Mouse (Mus musculus) hindbrain, embryonic 13.5 days (tissue): Measurements from ENCODE around the gene Cdhr5. TPM values are rescaled to one million over a fixed set of nuclear protein-coding genes. Genes with fewer than 3 reads are reported as not detected.

Experiments
- ATAC-seq: fragments of 200-750 bp; cut with Nextera tagmentation; 2 replicates; pipeline ENCODE4 v1.8.0; 2017; ENCODE audit warnings: moderate TSS enrichment; ENCODE audit not compliant: low FRiP score
- H3K27ac ChIP-seq: fragments of 300-500 bp; sonication (generic); 2 replicates; pipeline ENCODE4 v1.5.1; 2015; ENCODE audit warnings: inconsistent platforms, mild to moderate bottlenecking, moderate library complexity
- H3K27me3 ChIP-seq: fragments of 300-500 bp; sonication (generic); 2 replicates; pipeline ENCODE4 v1.6.1; 2015; ENCODE audit warnings: mild to moderate bottlenecking, inconsistent platforms
- H3K36me3 ChIP-seq: fragments of 300-500 bp; sonication (generic); 2 replicates; pipeline ENCODE4 v1.6.1; 2015; ENCODE audit warnings: mild to moderate bottlenecking, inconsistent platforms
- H3K4me1 ChIP-seq: fragments of 300-500 bp; sonication (generic); replicated peaks from 2 replicates; pipeline ENCODE4 v1.6.1; 2015; ENCODE audit warnings: inconsistent platforms
- H3K4me2 ChIP-seq: fragments of 300-500 bp; sonication (generic); 2 replicates; pipeline ENCODE4 v1.6.1; 2015; ENCODE audit warnings: inconsistent platforms, mild to moderate bottlenecking, moderate library complexity
- H3K4me3 ChIP-seq: fragments of 300-500 bp; sonication (generic); 2 replicates; pipeline ENCODE4 v1.5.1; 2015; ENCODE audit warnings: mild to moderate bottlenecking, inconsistent platforms
- H3K9ac ChIP-seq: fragments of 300-500 bp; sonication (generic); 2 replicates; pipeline ENCODE4 v1.6.1; 2015; ENCODE audit warnings: mild to moderate bottlenecking, inconsistent platforms
- H3K9me3 ChIP-seq: fragments of 300-500 bp; sonication (generic); 2 replicates; pipeline ENCODE4 v1.6.1; 2016; ENCODE audit warnings: inconsistent platforms
- WGBS: fragments of 180-500 bp; shearing (Covaris S2); methylation state at CpG from one replicate; pipeline ENCODE4 v1.1.7; 2015; 5-methylcytosine and 5-hydroxymethylcytosine counted together
- polyA plus RNA-seq: library from polyadenylated mRNA; unstranded; fragments of >200 nt; fragmentation: Nextera tagmentation; extraction: Ambion mirVana; gene quantifications from 2 replicates; pipeline ENCODE4 v1.2.1, GENCODE M21; 2015

Cdhr5 gene
- polyA plus RNA-seq, 1 experiment from 2014 or later = not detected

- peaks cover 24% of the 10 kb centered on the region for H3K4me1 ChIP-seq
- H3K9me3 ChIP-seq = no peaks in the 10 kb centered on the region
- H3K9ac ChIP-seq = peak overlapping the region; percentile 97
- peak overlapping the region; percentile 100 for H3K4me3 ChIP-seq
- H3K27ac ChIP-seq = no peak overlapping the region
- no peak for ATAC-seq
- H3K4me2 ChIP-seq = peak overlapping the region; percentile 86
- WGBS = 67% methylated on average over 6 of the region's 6 CpGs
- H3K27me3 ChIP-seq = no peaks in the 10 kb centered on the region
- peaks cover 40% of the 10 kb centered on the region for H3K36me3 ChIP-seq
These were observed 46.9 kb downstream of the Cdhr5 start for GRCm38 (mm10) chr7:141229702-141230101.

DNA sequence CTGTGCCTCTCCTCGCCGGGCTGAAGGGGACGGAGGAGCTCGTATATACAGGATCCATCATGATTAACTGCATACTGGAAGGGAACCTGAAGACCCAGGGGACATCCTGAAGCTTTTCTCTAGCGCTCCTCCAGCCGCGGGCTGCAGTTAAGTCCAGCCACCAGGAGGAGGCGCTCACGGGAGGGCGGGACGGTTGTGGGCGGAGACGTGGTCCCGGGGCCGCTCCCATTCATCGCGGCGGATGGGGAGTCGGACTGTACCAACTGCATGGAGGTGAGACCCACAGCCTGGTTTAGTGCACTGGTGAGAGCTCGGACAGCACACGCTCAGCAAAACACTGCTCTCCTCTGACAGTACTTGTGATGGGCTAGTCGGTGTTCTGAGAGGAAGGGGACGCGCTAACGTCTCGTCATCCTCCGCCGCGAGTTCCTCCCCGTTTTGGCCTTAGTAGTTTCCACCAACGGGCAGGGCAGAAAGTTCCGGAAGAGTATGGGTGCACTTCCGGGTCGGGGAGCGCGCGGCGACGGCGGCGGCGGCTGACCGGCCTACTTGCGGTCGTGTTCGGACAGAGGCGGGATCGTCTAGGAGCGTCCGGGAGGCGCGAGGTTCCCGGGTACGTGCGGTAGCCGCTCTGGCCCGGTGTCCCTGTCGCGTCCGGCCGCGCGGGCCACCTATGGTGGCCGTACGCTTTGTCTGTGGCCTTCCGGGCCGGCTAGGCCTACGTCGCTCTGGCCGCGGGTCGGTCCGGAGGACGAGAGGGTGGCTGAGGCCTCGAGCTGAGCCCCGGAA lies 48.1 kb downstream of the Cdhr5 start, which contains the start of gene Phrf1:
TSS of gene Phrf1 (plus strand) at position 506 of the 789 bp plus-strand sequence.
- H3K4me1 ChIP-seq = peaks cover 24% of the 10 kb centered on the region
- WGBS = under 1% methylated on average over 74 of the region's 76 CpGs
- H3K9ac ChIP-seq = peak within 1 kb of the TSS; percentile 97
- no peaks in the 10 kb centered on the region for H3K9me3 ChIP-seq
- H3K36me3 ChIP-seq = peaks cover 28% of the 10 kb centered on the region
- H3K27me3 ChIP-seq = no peaks in the 10 kb centered on the region
- peak within 1 kb of the TSS; percentile 86 for H3K4me2 ChIP-seq
- ATAC-seq = peak; percentile 94
- H3K4me3 ChIP-seq = peak within 1 kb of the TSS; percentile 100
- peak within 1 kb of the TSS; percentile 96 for H3K27ac ChIP-seq

DNA sequence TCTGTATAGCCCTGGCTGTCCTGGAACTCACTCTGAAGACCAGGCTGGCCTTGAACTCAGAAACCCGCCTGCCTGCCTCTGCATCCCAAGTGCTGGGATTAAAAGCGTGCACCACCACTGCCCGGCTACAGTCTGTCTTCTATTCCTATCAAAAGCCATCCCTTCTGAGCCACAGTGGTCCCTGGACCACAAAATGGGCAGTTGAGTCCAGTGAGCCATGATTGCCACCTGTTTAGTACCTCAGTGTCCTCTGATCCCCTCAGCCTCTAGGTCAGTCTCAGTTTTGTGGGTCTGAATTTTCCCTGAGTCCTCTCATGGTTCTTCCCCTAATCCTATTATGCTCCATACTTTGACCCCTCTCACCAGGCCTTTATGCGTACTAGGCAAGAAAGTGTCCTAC lies 48.8 kb downstream of the Cdhr5 start:
- Histone ChIP-seq H3K4me2 (peak overlapping the region; percentile 86), H3K36me3 (peaks cover 21% of the 10 kb centered on the region), H3K4me1 (peaks cover 25% of the 10 kb centered on the region), H3K27ac (peak overlapping the region; percentile 96), H3K9me3 (no peaks in the 10 kb centered on the region), H3K27me3 (no peaks in the 10 kb centered on the region), H3K9ac (peak overlapping the region; percentile 97; the same call in 1 of the 2 replicates), H3K4me3 (peak overlapping the region; percentile 100; the same call in 1 of the 2 replicates)
- no peak; the same call in 1 of the 2 replicates for ATAC-seq
- 81% methylated on average over 4 of the region's 4 CpGs for WGBS

- Histone ChIP-seq H3K9me3 (no peaks in the 10 kb centered on the region), H3K27me3 (no peaks in the 10 kb centered on the region), H3K27ac (no peak overlapping the region), H3K36me3 (peaks cover 8% of the 10 kb centered on the region), H3K4me1 (peaks cover 36% of the 10 kb centered on the region), H3K9ac (no peak overlapping the region), H3K4me2 (no peak overlapping the region), H3K4me3 (no peak overlapping the region)
- 84% methylated on average over 6 of the region's 6 CpGs for WGBS
- ATAC-seq = no peak
These were observed 50.1 kb downstream of the Cdhr5 start for GRCm38 (mm10) chr7:141226535-141226934.

DNA sequence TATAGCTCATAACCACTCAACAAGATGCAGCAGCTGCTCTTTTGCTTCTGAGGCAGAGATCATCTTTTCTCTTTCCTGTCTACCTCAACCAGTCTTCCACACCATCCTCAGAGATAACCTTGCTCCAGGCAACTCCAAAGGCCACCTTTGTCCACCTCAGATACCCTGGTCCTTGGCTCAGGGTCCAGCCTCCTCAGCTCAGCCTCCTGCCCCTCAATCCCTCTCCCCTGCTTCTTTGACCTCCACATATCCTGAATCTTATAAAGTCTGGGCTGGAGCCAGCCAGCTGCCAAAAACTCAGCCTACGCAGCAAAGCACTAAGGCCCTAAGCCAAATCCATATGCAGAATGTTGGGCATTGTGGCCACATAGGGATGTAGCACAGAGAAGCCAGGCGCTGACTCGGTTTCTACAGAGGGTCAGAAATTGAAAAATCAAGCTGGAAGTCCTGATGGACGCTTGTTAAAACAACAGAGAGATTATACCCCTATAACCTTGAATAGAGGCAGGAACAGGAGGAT lies 53.8 kb downstream of the Cdhr5 start:
- Histone ChIP-seq H3K27me3 (no peaks in the 10 kb centered on the region), H3K27ac (peak overlapping the region; percentile 83; the same call in 1 of the 2 replicates), H3K4me1 (peaks cover 23% of the 10 kb centered on the region), H3K4me2 (peak overlapping the region; percentile 67), H3K9me3 (no peaks in the 10 kb centered on the region), H3K36me3 (peaks cover 13% of the 10 kb centered on the region), H3K9ac (peak overlapping the region; percentile 67; the same call in 1 of the 2 replicates), H3K4me3 (no peak overlapping the region)
- no peak for ATAC-seq
- 92% methylated on average over 4 of the region's 4 CpGs for WGBS

GRCm38 (mm10) chr7:141222126-141222467 lies 54.5 kb downstream of the Cdhr5 start:
- H3K4me3 ChIP-seq = peak overlapping the region; percentile 43
- no peak; the same call in 1 of the 2 replicates for ATAC-seq
- H3K27ac ChIP-seq = peak overlapping the region; percentile 83
- H3K9me3 ChIP-seq = no peaks in the 10 kb centered on the region
- H3K27me3 ChIP-seq = no peaks in the 10 kb centered on the region
- H3K36me3 ChIP-seq = peaks cover 18% of the 10 kb centered on the region
- H3K4me2 ChIP-seq = peak overlapping the region; percentile 67
- peaks cover 27% of the 10 kb centered on the region for H3K4me1 ChIP-seq
- WGBS = 16% methylated on average over 8 of the region's 8 CpGs
- peak overlapping the region; percentile 67 for H3K9ac ChIP-seq

GRCm38 (mm10) chr7:141221249-141222125 lies 55.1 kb downstream of the Cdhr5 start:
- H3K4me1 ChIP-seq = peaks cover 34% of the 10 kb centered on the region
- peak overlapping the region; percentile 67 for H3K9ac ChIP-seq
- H3K4me2 ChIP-seq = peak overlapping the region; percentile 67
- 3% methylated on average over 41 of the region's 44 CpGs for WGBS
- no peaks in the 10 kb centered on the region for H3K9me3 ChIP-seq
- peak; percentile 97 for ATAC-seq
- peaks cover 18% of the 10 kb centered on the region for H3K36me3 ChIP-seq
- H3K27me3 ChIP-seq = no peaks in the 10 kb centered on the region
- peak overlapping the region; percentile 83 for H3K27ac ChIP-seq
- H3K4me3 ChIP-seq = peak overlapping the region; percentile 43

- ATAC-seq = no peak
- Histone ChIP-seq H3K27ac (no peak overlapping the region), H3K4me2 (peak overlapping the region; percentile 67), H3K9ac (0 out of 2 replicates have a peak overlapping the region, but pooled peaks have one; percentile 67), H3K4me3 (no peak overlapping the region), H3K36me3 (peaks cover 18% of the 10 kb centered on the region), H3K4me1 (peaks cover 40% of the 10 kb centered on the region), H3K27me3 (no peaks in the 10 kb centered on the region), H3K9me3 (no peaks in the 10 kb centered on the region)
- 73% methylated on average over 1 of the region's 1 CpGs for WGBS
These were observed 56.2 kb downstream of the Cdhr5 start for GRCm38 (mm10) chr7:141220377-141220776.

- H3K27ac ChIP-seq = no peak overlapping the region
- H3K4me1 ChIP-seq = peaks cover 47% of the 10 kb centered on the region
- H3K9ac ChIP-seq = no peak overlapping the region
- H3K9me3 ChIP-seq = no peaks in the 10 kb centered on the region
- no peak overlapping the region for H3K4me2 ChIP-seq
- ATAC-seq = no peak
- no peaks in the 10 kb centered on the region for H3K27me3 ChIP-seq
- WGBS = 94% methylated on average over 1 of the region's 1 CpGs
- peaks cover 18% of the 10 kb centered on the region for H3K36me3 ChIP-seq
- no peak overlapping the region for H3K4me3 ChIP-seq
These were observed 57.0 kb downstream of the Cdhr5 start for GRCm38 (mm10) chr7:141219558-141220099.
